ENCODE assay signal across 24 mouse cellular contexts in the genomic region with DNA sequence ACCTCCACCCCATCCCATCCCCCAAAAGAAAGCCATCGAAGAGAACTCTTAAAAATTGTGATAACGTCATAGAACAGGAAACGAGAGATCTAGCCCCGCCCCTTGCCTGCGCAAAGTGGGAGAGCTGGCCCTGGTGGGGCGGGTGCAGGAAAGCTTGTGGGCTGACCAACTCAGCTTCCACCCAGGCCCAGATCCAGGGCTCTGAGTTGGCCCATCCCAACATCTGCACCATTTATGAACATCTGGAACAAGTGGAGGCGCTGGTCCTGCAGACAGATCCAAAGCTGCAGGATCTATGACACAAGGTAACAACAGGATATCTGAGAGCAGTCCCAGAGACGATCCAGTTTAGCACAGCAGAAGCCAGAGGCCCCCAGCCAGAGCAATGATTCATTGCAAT.
A peak's percentile ranks its signal among the peaks of the same experiment; 100 is the strongest.
DNase-seq lines count a peak whose midpoint lies in the region; ATAC-seq and TF ChIP-seq lines count a peak whose summit lies in the region.
"Had no signal": no experiment of that assay in that cellular context is flagged by ENCODE, and none has a peak within 500 bp of the region (broad histone marks: within the 10 kb centered on the region; RNA-seq: fewer than 3 reads in every experiment).

No protein-coding gene starts in this region.

- no peak for TF ChIP-seq POLR2A in CH12.LX (IDR thresholded peaks at IDR 0.05; ENCODE audit: low read depth, low read length)

- dilution Hi-C loops in CH12.LX (cut with MboI; ENCODE audit: extremely low pct_ligation_motif_present, extremely low pct_unique_long_range_greater_than_20kb, low sequenced_read_pairs), result no loop called here

- TF ChIP-seq CTCF in CH12.LX (conservative IDR thresholded peaks at IDR 0.05 in 1 of 2, IDR thresholded peaks at IDR 0.05 in 1 of 2; ENCODE audit: low read depth in 2 of 2, low read length in 2 of 2), result no peak

- DNase-seq in heart, adult 18-20 months, result peak; percentile 16 to 41
- DNase-seq in heart, postnatal 14 days, result peak; percentile 28 to 30
- no peak for DNase-seq in heart, embryonic 10.5 days (ENCODE audit: low spot score)
- DNase-seq in CH12.LX (ENCODE audit: extremely low read depth), result no peak
- DNase-seq in heart, postnatal 4 days, result peak; percentile 21
- DNase-seq in right cerebral cortex, postnatal 4 days, result no peak
- DNase-seq: adrenal gland, adult 2 months; adrenal gland, postnatal 14 days; B cell, adult 2 months; cerebellum, adult 11 months; cerebellum, adult 2 months; cerebellum, adult 9-11 months; cerebellum, postnatal 25 days; gastrocnemius, postnatal 10 days; gastrocnemius, postnatal 36 days; kidney, adult 2 months had no signal

- TF ChIP-seq EP300 in CH12.LX (IDR thresholded peaks at IDR 0.05; ENCODE audit: low read length), result no peak

- no peak for ATAC-seq in heart, embryonic 11.5 days (replicated peaks; ENCODE audit: insufficient number of reproducible peaks, low FRiP score, low TSS enrichment)
- ATAC-seq: forebrain, embryonic 13.5 days; forebrain, embryonic 16.5 days; hindbrain, postnatal 0 days; intestine, postnatal 0 days had no signal

- H3K9me3 ChIP-seq in heart, embryonic 11.5 days (replicated peaks; ENCODE audit: control insufficient read depth, low read length), result no peaks in the 10 kb centered on the region
- no peaks in the 10 kb centered on the region for H3K9me3 ChIP-seq in heart, embryonic 10.5 days
- no peaks in the 10 kb centered on the region for H3K9me3 ChIP-seq in CH12.LX (replicated peaks; ENCODE audit: low read length)
- H3K9me3 ChIP-seq: forebrain, embryonic 10.5 days; forebrain, embryonic 13.5 days; hindbrain, embryonic 10.5 days had no signal

- no peak overlapping the region for H3K4me2 ChIP-seq in heart, embryonic 11.5 days
- H3K4me2 ChIP-seq in CH12.LX (ENCODE audit: insufficient read depth, low read depth, poor library complexity, severe bottlenecking), result peak overlapping the region; percentile 4; the same call in 1 of the 2 replicates
- H3K4me2 ChIP-seq: forebrain, embryonic 13.5 days; hindbrain, embryonic 14.5 days had no signal

- H3K36me3 ChIP-seq in heart, embryonic 11.5 days (ENCODE audit: control insufficient read depth, insufficient read depth, low read length), result no peaks in the 10 kb centered on the region
- no peaks in the 10 kb centered on the region for H3K36me3 ChIP-seq in heart, embryonic 10.5 days
- no peaks in the 10 kb centered on the region for H3K36me3 ChIP-seq in CH12.LX (replicated peaks in 1 of 2; ENCODE audit: control insufficient read depth in 1 of 2, insufficient read depth in 1 of 2, low read length in 1 of 2)
- H3K36me3 ChIP-seq: forebrain, embryonic 10.5 days; hindbrain, embryonic 10.5 days had no signal

- in situ Hi-C loops in CH12.LX (cut with MboI; ENCODE audit: low pct_ligation_motif_present, low pct_unique_long_range_greater_than_20kb, low sequenced_read_pairs), result no loop called here

- no peak overlapping the region for H3K27ac ChIP-seq in heart, embryonic 11.5 days (ENCODE audit: low read depth, low read length)
- H3K27ac ChIP-seq in heart, embryonic 10.5 days, result no peak overlapping the region
- no peak overlapping the region for H3K27ac ChIP-seq in CH12.LX (ENCODE audit: insufficient read depth, low read depth)
- H3K27ac ChIP-seq: forebrain, embryonic 10.5 days; forebrain, embryonic 13.5 days; hindbrain, embryonic 10.5 days; hindbrain, embryonic 14.5 days; hindbrain, postnatal 0 days had no signal

- H3K4me1 ChIP-seq in heart, embryonic 11.5 days (ENCODE audit: control insufficient read depth, insufficient read depth, low read length), result peaks cover 21% of the 10 kb centered on the region
- peaks cover 44% of the 10 kb centered on the region for H3K4me1 ChIP-seq in heart, embryonic 10.5 days
- H3K4me1 ChIP-seq in CH12.LX (ENCODE audit: control insufficient read depth in 1 of 2, insufficient read depth in 2 of 2), result peaks cover 0 to 11% of the 10 kb centered on the region in 2 experiments; a peak in 2 of 4 replicates
- H3K4me1 ChIP-seq: forebrain, embryonic 13.5 days had no signal

- no peak overlapping the region for H3K4me3 ChIP-seq in heart, embryonic 11.5 days (ENCODE audit: low read depth, low read length)
- no peak overlapping the region for H3K4me3 ChIP-seq in heart, embryonic 10.5 days
- no peak overlapping the region for H3K4me3 ChIP-seq in CH12.LX (replicated peaks in 1 of 3; ENCODE audit: low read depth in 2 of 3, low read length in 2 of 3, poor library complexity in 1 of 3)
- H3K4me3 ChIP-seq: forebrain, embryonic 10.5 days; forebrain, embryonic 13.5 days; hindbrain, embryonic 10.5 days had no signal

- H3K79me2 ChIP-seq in CH12.LX (replicated peaks; ENCODE audit: control insufficient read depth, extremely low read depth, insufficient read depth, poor library complexity, severe bottlenecking), result no peaks in the 10 kb centered on the region

- TF ChIP-seq RAD21 in CH12.LX (IDR thresholded peaks at IDR 0.05; ENCODE audit: low read depth, low read length), result no peak

- 70% methylated on average over 8 of the region's 8 CpGs for WGBS in heart, embryonic 11.5 days (ENCODE audit: insufficient replicate concordance)
- 76% methylated on average over 8 of the region's 8 CpGs for WGBS in heart, embryonic 10.5 days

- H3K9ac ChIP-seq in heart, embryonic 11.5 days (ENCODE audit: low read depth, low read length), result no peak overlapping the region
- no peak overlapping the region for H3K9ac ChIP-seq in CH12.LX (ENCODE audit: insufficient read depth, low read depth)
- H3K9ac ChIP-seq: forebrain, embryonic 13.5 days; hindbrain, embryonic 14.5 days had no signal

- H3K27me3 ChIP-seq in heart, embryonic 11.5 days (ENCODE audit: control insufficient read depth, insufficient read depth, low read length), result no peaks in the 10 kb centered on the region
- peaks cover 12% of the 10 kb centered on the region; the same call in 1 of the 2 replicates for H3K27me3 ChIP-seq in heart, embryonic 10.5 days (ENCODE audit: insufficient read depth, poor library complexity, severe bottlenecking)
- peaks cover 87% of the 10 kb centered on the region for H3K27me3 ChIP-seq in CH12.LX (replicated peaks)
- H3K27me3 ChIP-seq: forebrain, embryonic 13.5 days had no signal

- intact Hi-C loops in heart, postnatal 14 days (cut with DNase I), result no loop called here

TF ChIP-seq in CH12.LX, 34 proteins besides CTCF, POLR2A, EP300 and RAD21:
- TF ChIP-seq MAFK (IDR thresholded peaks at IDR 0.05; ENCODE audit: insufficient replicate concordance, low read length) (no peak), HCFC1 (IDR thresholded peaks at IDR 0.05; ENCODE audit: low read depth, low read length) (no peak), TBP (conservative IDR thresholded peaks at IDR 0.05; ENCODE audit: low read depth, low read length) (no peak), BHLHE40 (IDR thresholded peaks at IDR 0.05; ENCODE audit: low read depth, low read length) (no peak), SMC3 (IDR thresholded peaks at IDR 0.05; ENCODE audit: low read depth, low read length) (no peak), JUND (conservative IDR thresholded peaks at IDR 0.05; ENCODE audit: low read depth, low read length) (no peak), MXI1 (IDR thresholded peaks at IDR 0.05; ENCODE audit: low read depth, low read length) (no peak), USF1 (IDR thresholded peaks at IDR 0.05; ENCODE audit: low read depth, low read length) (no peak), NELFE (IDR thresholded peaks at IDR 0.05; ENCODE audit: low read depth, low read length) (no peak), E2F4 (IDR thresholded peaks at IDR 0.05; ENCODE audit: insufficient replicate concordance, low read depth, low read length) (no peak), TCF12 (IDR thresholded peaks at IDR 0.05; ENCODE audit: low read depth, low read length) (no peak)
TF ChIP-seq in CH12.LX: peak in this region for 0.

Comparison
In these comparisons a context has a peak if more than half of its experiments do, and no peak if none do; other contexts are left out.
1. DNase-seq: peak in heart, adult 18-20 months (2 of 2), heart, postnatal 14 days (2 of 2) and heart, postnatal 4 days (single experiment); none in heart, embryonic 10.5 days (single experiment), CH12.LX (single experiment) and right cerebral cortex, postnatal 4 days (single experiment).